Mouse (Mus musculus): ENCODE data around the gene Rps19. TPM values are rescaled to one million over a fixed set of nuclear protein-coding genes. Genes with fewer than 3 reads are reported as not detected.
"Not testable (repeated sequence)": the region's sequence is repeated elsewhere in the genome, so short reads cannot be mapped to it uniquely, and the experiment has no call there.

Rps19 gene
- polyA plus RNA-seq (2012; rRNA removed), result 624 and 715 TPM in 2 replicates

DNA sequence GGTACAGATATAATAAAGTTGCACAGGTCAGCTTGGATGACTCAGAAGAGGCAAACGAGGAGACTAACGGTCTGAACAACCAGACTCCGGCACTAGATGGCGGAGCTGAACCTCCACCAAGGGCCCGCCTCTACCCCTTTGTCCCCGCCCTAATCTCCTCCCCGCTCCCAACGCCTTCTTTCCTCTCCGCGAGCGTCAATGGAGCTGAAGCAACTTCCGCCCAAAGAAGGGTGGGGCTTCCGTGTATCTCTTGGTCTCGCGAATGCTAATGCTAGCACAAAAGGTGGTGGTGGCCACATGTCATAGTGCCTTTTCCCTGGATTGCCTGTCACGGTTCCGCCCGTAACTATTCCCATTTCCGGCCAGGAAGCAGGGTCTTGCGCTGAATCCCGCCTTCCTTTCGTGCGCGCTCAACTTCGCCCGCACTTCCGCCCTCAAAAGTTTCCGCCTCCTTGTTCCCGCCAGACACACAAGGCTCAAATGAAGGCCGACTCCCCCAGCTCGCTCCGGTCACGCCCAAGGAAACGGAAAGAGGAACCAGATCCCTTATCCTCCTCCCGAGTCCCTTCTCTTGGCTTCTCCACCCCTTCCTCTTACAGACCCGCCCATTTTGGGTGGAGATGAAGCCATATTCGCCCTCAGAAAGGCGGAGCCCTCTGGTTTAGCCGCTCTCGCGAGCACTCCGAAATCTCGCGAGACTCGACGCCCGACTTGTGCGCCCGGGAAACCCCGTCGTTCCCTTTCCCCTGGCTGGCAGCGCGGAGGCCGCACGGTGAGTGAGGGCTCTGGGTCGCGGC lies at the start of gene Rps19:
TSS of gene Rps19 (plus strand) at position 476 of the 797 bp plus-strand sequence.
- TF ChIP-seq POLR2A (IDR thresholded peaks at IDR 0.05; ENCODE audit: borderline replicate concordance, extremely low read depth, insufficient read depth, insufficient read length, poor library complexity, severe bottlenecking) (peak; percentile 82), CTCF (IDR thresholded peaks at IDR 0.05; ENCODE audit: borderline replicate concordance, extremely low read depth, insufficient read depth, insufficient read length) (peak; percentile 62)
- DNase-seq (ENCODE audit: low read depth), result peak; percentile 100

DNA sequence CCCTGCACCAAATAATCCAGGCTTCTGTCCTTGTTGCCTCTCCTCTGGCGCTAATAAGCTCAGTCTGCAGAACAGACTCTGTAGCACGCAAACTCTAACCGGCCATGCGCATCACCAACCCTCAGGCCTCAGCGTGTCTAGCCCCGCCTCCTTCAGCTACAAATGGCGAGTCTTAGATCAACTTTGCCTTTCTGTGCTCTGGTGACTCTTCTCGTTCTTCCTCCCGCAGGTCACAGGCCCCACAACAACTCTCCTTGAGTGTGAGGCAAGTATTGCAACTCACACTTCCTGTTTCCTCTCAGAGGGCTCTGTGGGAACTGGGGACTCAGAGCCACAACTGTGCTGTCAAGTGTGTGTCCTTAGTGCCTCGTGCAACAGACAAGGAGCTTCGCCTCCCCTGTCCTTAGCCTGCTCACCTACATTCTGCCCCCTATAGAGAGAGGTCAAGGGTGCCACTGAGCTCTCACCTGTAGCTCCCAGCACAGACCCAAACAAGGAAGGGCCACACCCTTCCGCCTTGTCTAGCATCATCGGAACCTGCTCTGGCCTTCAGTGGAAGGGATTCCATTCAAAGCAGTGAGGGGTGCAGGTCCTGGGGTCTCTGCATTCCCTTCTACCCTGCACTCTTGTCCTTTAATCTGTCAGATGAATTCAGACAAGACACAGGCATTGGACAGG lies 45.3 kb upstream of the Rps19 start:
- not testable (repeated sequence) for DNase-seq (ENCODE audit: low read depth)

DNA sequence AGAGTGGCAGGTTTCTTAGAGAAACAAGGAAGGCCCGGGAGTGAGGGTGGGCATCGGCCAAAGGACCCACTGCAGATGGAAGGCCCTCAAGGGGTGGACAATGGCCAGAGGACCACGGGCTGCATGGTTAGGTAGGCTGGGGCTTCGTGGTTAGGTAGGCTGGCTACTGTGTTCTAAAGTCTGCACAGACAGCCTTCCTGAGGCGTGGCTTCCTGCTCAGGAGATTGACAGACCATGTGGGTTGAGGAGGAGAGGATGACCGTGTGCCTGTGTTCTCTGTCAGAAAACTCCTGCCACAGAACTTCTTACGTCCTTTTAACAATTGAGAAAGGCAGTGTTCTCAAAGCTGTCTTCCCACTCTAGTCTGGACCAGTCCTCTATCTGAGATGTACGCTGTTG lies 44.8 kb upstream of the Rps19 start:
- no peak for DNase-seq (ENCODE audit: low read depth)
- no peak for TF ChIP-seq CTCF (IDR thresholded peaks at IDR 0.05; ENCODE audit: borderline replicate concordance, extremely low read depth, insufficient read depth, insufficient read length)
- no peak for TF ChIP-seq POLR2A (IDR thresholded peaks at IDR 0.05; ENCODE audit: borderline replicate concordance, extremely low read depth, insufficient read depth, insufficient read length, poor library complexity, severe bottlenecking)

DNA sequence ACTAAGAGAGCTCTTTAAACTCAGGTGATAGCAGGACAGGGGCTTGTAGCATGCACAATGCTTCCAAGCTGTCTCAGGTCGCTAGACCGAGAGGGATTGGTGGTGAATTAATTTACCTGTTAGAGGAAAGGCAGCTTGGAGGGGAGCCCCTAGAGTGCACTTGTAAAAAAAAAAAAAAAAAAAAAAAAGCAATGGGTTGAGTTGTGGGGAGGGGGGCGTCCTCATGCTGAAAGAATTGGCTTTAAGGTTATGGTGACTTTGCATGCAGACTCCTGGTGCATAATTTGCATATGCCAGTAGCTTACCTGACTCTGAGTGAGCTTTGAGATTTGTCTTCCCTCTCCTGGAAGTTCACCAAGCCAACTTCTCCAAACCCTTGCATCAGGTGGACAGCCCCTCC lies 43.8 kb upstream of the Rps19 start:
- DNase-seq (ENCODE audit: low read depth), result no peak
- TF ChIP-seq POLR2A (IDR thresholded peaks at IDR 0.05; ENCODE audit: borderline replicate concordance, extremely low read depth, insufficient read depth, insufficient read length, poor library complexity, severe bottlenecking), result no peak
- no peak for TF ChIP-seq CTCF (IDR thresholded peaks at IDR 0.05; ENCODE audit: borderline replicate concordance, extremely low read depth, insufficient read depth, insufficient read length)

DNA sequence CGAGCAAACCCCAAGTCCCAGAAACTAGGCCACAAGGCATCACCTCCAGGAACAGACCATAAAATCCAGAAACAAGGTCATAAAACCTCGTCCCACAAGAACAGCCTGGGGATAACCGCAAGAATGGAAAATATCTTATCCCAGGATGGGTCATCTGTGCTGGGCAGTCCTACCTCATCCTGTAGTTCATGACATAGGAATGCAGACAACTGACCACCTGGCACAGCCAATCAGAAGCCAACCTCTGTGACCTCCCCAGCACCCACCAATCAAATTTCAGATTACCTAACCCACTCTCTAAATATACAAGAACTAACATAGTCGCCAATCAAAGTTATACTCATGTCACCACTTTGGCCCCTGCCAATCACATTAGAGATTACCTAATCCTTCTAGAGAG lies 43.2 kb upstream of the Rps19 start:
- no peak for TF ChIP-seq POLR2A (IDR thresholded peaks at IDR 0.05; ENCODE audit: borderline replicate concordance, extremely low read depth, insufficient read depth, insufficient read length, poor library complexity, severe bottlenecking)
- TF ChIP-seq CTCF (IDR thresholded peaks at IDR 0.05; ENCODE audit: borderline replicate concordance, extremely low read depth, insufficient read depth, insufficient read length), result no peak
- DNase-seq (ENCODE audit: low read depth), result no peak

DNA sequence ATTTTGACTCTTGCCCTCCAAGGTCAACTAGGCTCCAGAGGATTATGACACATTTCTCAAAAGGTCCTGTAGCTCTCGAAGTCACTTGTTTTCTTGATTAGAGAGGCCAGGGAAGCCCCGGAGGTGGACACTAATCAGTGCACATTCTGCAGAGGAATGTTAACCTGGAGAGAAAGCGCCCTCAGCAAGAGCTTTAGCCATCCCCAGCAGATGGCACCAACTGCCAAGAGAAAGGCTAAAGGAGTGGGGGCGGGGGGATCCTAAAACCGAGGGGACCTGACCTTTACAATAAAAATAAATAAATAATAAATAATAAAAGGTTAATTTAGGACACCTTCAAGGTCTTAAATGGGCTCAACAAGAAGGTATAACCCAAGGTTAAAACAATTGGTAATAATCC lies 40.0 kb upstream of the Rps19 start:
- DNase-seq (ENCODE audit: low read depth), result no peak
- no peak for TF ChIP-seq POLR2A (IDR thresholded peaks at IDR 0.05; ENCODE audit: borderline replicate concordance, extremely low read depth, insufficient read depth, insufficient read length, poor library complexity, severe bottlenecking)
- no peak for TF ChIP-seq CTCF (IDR thresholded peaks at IDR 0.05; ENCODE audit: borderline replicate concordance, extremely low read depth, insufficient read depth, insufficient read length)

DNA sequence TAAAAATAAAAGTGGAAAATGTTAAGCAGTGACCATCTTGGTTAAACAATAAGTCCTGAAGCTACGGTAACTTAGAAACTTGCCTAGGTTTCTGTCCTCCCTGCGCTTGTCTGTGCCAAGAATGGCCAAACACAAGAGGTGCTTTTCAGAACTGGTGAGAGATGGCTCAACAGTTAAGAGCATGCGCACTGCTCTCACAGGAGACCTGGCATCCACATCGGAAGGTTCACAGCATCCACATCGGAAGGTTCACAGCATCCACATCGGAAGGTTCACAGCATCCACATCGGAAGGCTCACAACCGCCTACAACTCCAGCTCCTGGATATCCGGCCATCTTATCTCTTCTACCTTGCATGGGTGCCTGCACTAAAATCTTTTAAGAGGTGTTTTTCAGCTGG lies 39.0 kb upstream of the Rps19 start:
- no peak for DNase-seq (ENCODE audit: low read depth)
- TF ChIP-seq CTCF (IDR thresholded peaks at IDR 0.05; ENCODE audit: borderline replicate concordance, extremely low read depth, insufficient read depth, insufficient read length), result no peak
- no peak for TF ChIP-seq POLR2A (IDR thresholded peaks at IDR 0.05; ENCODE audit: borderline replicate concordance, extremely low read depth, insufficient read depth, insufficient read length, poor library complexity, severe bottlenecking)

DNA sequence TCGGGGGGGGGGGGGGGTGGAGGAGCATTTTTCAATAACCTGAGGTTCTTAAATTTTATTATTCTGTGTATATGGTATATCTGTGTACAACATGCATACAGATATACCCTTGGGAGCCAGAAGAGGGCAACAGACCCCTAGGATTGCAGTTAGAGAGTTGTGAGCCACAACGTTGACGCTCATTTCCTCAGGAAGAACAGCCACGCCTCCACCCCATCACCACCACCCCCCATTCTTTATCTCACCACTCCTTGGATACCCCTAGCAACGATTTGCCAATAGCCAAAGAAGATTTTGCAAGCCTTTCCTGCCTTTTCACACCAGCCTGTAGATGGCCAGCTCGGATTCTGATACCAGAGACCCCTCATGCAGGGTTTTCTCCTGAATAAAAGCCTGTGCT lies 38.5 kb upstream of the Rps19 start:
- TF ChIP-seq CTCF (IDR thresholded peaks at IDR 0.05; ENCODE audit: borderline replicate concordance, extremely low read depth, insufficient read depth, insufficient read length) (peak; percentile 28; the same call in 1 of the 2 replicates), POLR2A (IDR thresholded peaks at IDR 0.05; ENCODE audit: borderline replicate concordance, extremely low read depth, insufficient read depth, insufficient read length, poor library complexity, severe bottlenecking) (no peak)
- peak; percentile 75 for DNase-seq (ENCODE audit: low read depth)

DNA sequence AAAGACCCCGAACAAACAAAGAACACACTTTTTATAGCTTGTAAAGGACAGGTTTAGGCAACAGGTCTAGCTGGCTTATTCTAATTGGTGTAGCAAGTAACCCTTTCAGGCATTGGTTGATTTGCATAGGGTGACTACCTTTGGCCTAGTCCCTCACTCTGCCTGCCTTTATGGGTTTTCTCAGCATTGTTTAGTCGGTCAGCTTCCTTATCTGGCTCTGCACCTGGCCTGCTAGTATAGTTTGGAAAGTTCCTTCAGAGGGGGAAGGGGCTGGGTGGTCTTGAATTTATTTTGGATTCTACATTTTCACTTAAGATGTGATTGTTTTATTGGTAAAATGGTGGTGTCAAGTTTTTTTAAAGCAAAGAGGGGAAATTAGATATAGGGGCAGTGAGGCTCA lies 37.6 kb upstream of the Rps19 start:
- DNase-seq (ENCODE audit: low read depth), result not testable (repeated sequence)

DNA sequence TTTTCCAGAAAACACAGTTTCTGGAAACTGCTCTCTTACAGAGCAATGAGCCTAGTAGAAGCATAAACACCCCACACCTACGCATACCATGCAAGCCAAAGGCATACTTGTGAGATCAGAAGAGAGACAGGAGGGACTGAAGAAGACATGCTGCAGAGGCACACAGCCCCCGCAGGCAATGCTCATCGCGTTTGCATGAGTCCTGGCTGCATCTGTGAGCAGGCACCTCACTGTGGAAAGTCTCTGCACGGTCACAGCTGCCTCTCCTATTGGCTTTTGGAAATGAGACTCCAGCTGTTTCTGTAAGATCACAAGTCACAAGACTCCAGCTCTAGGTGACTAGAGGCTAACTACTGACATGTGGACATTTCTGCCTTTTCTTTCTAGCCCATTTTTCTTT lies 34.0 kb upstream of the Rps19 start:
- no peak for TF ChIP-seq POLR2A (IDR thresholded peaks at IDR 0.05; ENCODE audit: borderline replicate concordance, extremely low read depth, insufficient read depth, insufficient read length, poor library complexity, severe bottlenecking)
- TF ChIP-seq CTCF (IDR thresholded peaks at IDR 0.05; ENCODE audit: borderline replicate concordance, extremely low read depth, insufficient read depth, insufficient read length), result no peak
- peak; percentile 20 for DNase-seq (ENCODE audit: low read depth)

DNA sequence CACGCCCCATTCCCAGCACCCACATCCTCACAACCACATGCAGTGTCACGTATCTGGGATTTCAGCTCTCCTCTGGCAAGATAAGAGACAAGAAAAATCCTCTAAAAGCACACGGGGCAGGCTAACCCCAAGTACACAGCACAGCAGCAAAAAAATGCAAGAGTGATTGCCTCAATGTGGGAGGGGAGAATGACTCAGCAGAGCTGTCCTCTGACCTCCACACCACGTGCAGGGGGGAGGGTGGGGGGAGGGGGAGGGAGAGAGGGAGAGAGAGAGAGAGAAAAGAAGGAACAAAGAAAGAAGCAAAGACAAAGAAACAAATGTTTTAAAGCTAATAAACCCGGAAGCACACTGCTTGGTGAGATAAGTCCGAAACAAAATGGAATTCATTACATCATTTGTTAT lies 33.3 kb upstream of the Rps19 start:
- peak; percentile 21 for DNase-seq (ENCODE audit: low read depth)
- TF ChIP-seq POLR2A (IDR thresholded peaks at IDR 0.05; ENCODE audit: borderline replicate concordance, extremely low read depth, insufficient read depth, insufficient read length, poor library complexity, severe bottlenecking) (no peak), CTCF (IDR thresholded peaks at IDR 0.05; ENCODE audit: borderline replicate concordance, extremely low read depth, insufficient read depth, insufficient read length) (no peak)

DNA sequence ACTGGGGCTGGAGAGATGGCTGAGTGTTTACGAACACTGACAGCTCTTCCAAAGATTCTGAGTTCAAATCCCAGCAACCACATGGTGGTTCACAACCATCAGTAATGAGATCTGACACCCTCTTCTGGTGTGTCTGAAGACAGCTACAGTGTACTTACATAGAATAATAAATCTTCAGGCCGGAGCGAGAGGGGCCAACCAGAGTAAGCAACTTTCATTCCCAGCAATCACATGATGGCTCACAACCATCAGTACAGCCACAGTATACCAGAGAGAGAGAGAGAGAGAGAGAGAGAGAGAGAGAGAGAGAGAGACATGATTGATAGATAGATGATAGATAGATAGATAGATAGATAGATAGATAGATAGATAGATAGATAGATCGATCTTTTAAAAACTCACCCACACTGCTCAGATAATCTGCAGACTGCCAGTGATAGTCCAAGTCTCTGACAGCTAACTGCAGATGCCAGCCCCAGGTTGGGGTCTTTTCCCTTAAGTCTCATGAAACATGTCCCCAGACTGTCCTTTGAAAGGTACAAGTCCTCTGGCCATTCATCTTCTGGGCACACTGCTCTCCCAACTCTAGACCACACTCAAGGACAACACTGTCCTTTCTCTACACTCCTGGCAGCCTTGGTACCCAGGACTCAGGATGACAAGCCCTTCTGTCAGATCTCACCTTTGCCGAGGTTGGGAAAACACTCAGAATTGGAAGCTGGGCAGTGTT lies 32.4 kb upstream of the Rps19 start:
- TF ChIP-seq POLR2A (IDR thresholded peaks at IDR 0.05; ENCODE audit: borderline replicate concordance, extremely low read depth, insufficient read depth, insufficient read length, poor library complexity, severe bottlenecking), result no peak
- TF ChIP-seq CTCF (IDR thresholded peaks at IDR 0.05; ENCODE audit: borderline replicate concordance, extremely low read depth, insufficient read depth, insufficient read length), result no peak
- no peak for DNase-seq (ENCODE audit: low read depth)

Measured in brain, embryonic 14.5 days (tissue).